Mouse (Mus musculus): ENCODE data around the gene Hadh. TPM values are rescaled to one million over a fixed set of nuclear protein-coding genes. Genes with fewer than 3 reads are reported as not detected.

Gene Hadh
- polyA plus RNA-seq, 1 experiment from 2014 or later, result 369 TPM

DNA sequence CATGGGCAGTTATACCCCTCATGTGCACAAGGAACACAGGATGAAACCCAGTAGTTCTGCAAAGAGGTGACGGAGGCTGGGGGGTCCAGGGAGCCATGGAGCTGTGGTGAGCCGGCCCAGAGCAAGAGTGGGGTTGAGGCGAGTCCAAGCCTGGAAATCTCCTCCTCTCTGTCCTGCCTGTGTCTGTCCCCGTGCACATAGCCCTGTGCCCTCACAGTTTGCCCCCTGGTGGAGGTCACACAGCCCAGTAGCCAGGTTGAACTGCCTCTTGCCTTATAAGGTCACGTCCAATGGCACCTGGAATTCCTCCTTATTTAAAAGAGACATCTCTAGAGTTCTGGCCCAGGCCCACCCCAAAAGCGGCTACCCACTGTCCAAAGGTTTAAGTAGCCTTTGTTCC, 24.5 kb downstream of the Hadh start:
- 88% methylated on average over 6 of the region's 6 CpGs for WGBS
- Histone ChIP-seq H3K9ac (ENCODE audit: low read depth, low read length) (no peak overlapping the region), H3K27me3 (replicated peaks; ENCODE audit: control insufficient read depth, insufficient read depth, low read length) (no peaks in the 10 kb centered on the region), H3K36me3 (ENCODE audit: control insufficient read depth, insufficient read depth, low read length) (0 out of 2 replicates have a peak, but pooled peaks cover 6% of the 10 kb centered on the region), H3K9me3 (ENCODE audit: control insufficient read depth, low read length) (no peaks in the 10 kb centered on the region), H3K4me3 (ENCODE audit: low read length) (no peak overlapping the region), H3K4me1 (ENCODE audit: control insufficient read depth, insufficient read depth, low read length) (peaks cover 12% of the 10 kb centered on the region), H3K27ac (ENCODE audit: low read length) (no peak overlapping the region), H3K4me2 (ENCODE audit: low read depth, low read length) (no peak overlapping the region)
- ATAC-seq, result no peak

DNA sequence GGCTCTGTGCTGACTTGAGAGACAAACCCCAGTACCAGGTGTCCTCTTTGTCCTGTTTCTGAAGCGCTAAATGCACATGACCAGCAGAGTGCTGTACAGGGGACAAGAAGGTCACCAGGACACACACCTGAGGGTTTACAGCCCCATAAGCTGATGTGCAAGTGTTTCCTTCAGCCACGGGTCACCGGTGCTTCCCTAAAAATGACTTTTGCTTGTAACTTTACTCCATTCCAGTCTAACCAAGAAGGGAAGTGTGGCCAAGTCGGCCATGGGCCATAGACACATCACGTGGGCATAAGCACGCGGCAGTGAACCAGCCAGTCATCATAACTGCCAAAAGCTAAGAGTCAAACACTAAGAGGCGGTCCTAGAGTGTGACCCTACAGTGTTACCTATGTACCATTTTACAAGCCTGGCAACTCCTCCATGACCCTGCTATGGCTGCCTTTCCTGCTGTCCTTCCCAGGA, 25.3 kb downstream of the Hadh start:
- 90% methylated on average over 8 of the region's 8 CpGs for WGBS
- no peak for ATAC-seq
- 0 out of 2 replicates have a peak, but pooled peaks cover 9% of the 10 kb centered on the region for H3K36me3 ChIP-seq (ENCODE audit: control insufficient read depth, insufficient read depth, low read length)

DNA sequence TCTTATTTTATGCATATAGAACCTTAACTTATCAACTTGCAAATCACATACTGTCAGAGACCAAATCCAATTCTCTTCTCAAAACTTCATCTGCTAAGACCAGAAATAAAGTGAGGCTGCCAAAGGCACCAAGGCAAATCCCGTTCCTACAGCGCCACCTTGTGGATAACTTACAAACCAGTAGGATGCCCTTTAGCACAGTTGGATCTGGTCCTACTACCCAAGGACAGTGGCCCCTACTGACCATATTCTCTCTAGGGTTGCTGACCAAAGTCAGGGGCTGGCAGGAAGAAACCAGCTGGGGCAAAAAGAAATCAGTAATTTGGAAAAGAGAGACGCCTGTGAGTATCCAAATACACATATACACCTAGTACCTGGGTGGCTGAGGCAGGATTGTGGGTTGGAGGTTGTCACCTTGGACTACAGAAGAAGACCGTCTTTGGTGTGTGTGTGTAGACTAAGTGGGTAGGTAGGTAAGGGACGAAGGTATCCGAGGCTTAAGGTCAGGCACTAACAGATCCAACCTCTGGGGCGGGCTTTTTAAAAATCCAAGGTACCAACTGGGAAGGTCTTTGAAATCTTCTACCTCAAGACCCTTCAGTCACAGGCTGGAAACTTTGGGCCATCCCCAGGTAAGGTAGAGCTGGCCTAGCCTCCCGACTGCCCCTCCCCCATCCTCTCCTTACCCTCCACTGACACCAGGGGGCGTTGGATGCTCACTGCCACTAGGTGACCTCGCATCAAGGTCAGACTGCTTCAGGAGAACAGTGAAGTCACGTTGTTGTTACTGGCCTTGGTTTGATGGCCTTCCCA, 25.9 kb downstream of the Hadh start:
- Histone ChIP-seq H3K4me2 (ENCODE audit: low read depth, low read length) (no peak overlapping the region), H3K4me3 (ENCODE audit: low read length) (no peak overlapping the region), H3K27ac (ENCODE audit: low read length) (no peak overlapping the region), H3K9me3 (ENCODE audit: control insufficient read depth, low read length) (no peaks in the 10 kb centered on the region), H3K36me3 (ENCODE audit: control insufficient read depth, insufficient read depth, low read length) (0 out of 2 replicates have a peak, but pooled peaks cover 9% of the 10 kb centered on the region), H3K9ac (ENCODE audit: low read depth, low read length) (no peak overlapping the region), H3K4me1 (ENCODE audit: control insufficient read depth, insufficient read depth, low read length) (peaks cover 9% of the 10 kb centered on the region), H3K27me3 (replicated peaks; ENCODE audit: control insufficient read depth, insufficient read depth, low read length) (no peaks in the 10 kb centered on the region)
- peak; percentile 36 for ATAC-seq
- 54% methylated on average over 11 of the region's 11 CpGs for WGBS

More for the DNA sequence above, 25.3 kb downstream of the Hadh start:
- Histone ChIP-seq H3K4me1 (ENCODE audit: control insufficient read depth, insufficient read depth, low read length) (peaks cover 10% of the 10 kb centered on the region), H3K9me3 (ENCODE audit: control insufficient read depth, low read length) (no peaks in the 10 kb centered on the region), H3K4me3 (ENCODE audit: low read length) (no peak overlapping the region), H3K27me3 (replicated peaks; ENCODE audit: control insufficient read depth, insufficient read depth, low read length) (no peaks in the 10 kb centered on the region), H3K4me2 (ENCODE audit: low read depth, low read length) (no peak overlapping the region), H3K27ac (ENCODE audit: low read length) (no peak overlapping the region), H3K9ac (ENCODE audit: low read depth, low read length) (no peak overlapping the region)

DNA sequence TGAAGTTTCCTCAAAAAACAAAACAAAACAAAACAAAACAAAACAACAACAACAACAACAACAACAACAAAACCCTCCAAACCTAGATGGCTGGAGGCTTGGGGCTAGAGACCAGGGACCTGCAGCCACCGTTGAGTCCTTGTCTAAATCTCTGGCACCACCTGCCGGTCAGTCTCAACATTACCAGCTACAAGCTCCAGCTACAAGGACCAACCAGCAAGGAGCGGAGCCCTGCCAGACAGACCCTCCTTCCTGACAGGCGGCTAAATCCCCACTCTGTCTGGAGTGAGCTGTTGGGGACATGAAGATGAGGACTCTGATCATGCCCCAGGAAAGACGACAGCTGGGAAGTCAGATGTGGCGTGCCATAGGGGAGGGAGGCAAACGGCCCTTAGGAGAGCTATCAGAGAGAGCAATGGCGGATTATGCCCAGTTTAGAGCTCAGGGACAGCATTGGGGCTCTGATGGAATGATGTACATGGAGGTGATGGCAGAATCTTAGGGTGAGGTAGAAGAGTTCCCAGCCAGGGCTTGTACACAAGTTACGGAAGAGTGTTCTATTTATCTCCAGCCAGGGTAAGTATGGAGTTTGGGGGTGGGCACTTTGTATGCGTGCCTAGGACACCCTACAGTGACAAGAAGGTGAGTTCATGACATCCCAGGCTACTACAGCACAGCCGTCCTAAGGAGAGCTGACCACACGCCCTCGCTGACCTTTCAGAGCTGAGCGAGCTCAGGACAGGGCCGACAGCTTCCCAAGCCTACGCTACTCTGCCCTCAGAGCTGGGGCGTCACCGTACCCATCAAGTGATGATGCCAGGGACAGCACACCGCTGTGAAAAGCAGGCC, 33.9 kb downstream of the Hadh start:
- Histone ChIP-seq H3K4me3 (ENCODE audit: low read length) (no peak overlapping the region), H3K36me3 (ENCODE audit: control insufficient read depth, insufficient read depth, low read length) (peaks cover 14% of the 10 kb centered on the region; the same call in 1 of the 2 replicates), H3K9me3 (ENCODE audit: control insufficient read depth, low read length) (no peaks in the 10 kb centered on the region), H3K9ac (ENCODE audit: low read depth, low read length) (no peak overlapping the region), H3K4me2 (ENCODE audit: low read depth, low read length) (no peak overlapping the region), H3K27me3 (replicated peaks; ENCODE audit: control insufficient read depth, insufficient read depth, low read length) (no peaks in the 10 kb centered on the region), H3K27ac (ENCODE audit: low read length) (no peak overlapping the region), H3K4me1 (ENCODE audit: control insufficient read depth, insufficient read depth, low read length) (no peaks in the 10 kb centered on the region)
- ATAC-seq, result peak; percentile 78
- WGBS, result 62% methylated on average over 19 of the region's 19 CpGs

- H3K4me1 ChIP-seq (ENCODE audit: control insufficient read depth, insufficient read depth, low read length), result no peaks in the 10 kb centered on the region
- H3K36me3 ChIP-seq (ENCODE audit: control insufficient read depth, insufficient read depth, low read length), result peaks cover 13% of the 10 kb centered on the region; the same call in 1 of the 2 replicates
- H3K27me3 ChIP-seq (replicated peaks; ENCODE audit: control insufficient read depth, insufficient read depth, low read length), result no peaks in the 10 kb centered on the region
- no peak overlapping the region for H3K4me3 ChIP-seq (ENCODE audit: low read length)
- H3K9ac ChIP-seq (ENCODE audit: low read depth, low read length), result no peak overlapping the region
- ATAC-seq, result no peak
- H3K9me3 ChIP-seq (ENCODE audit: control insufficient read depth, low read length), result no peaks in the 10 kb centered on the region
- no peak overlapping the region for H3K27ac ChIP-seq (ENCODE audit: low read length)
- no peak overlapping the region for H3K4me2 ChIP-seq (ENCODE audit: low read depth, low read length)
- 87% methylated on average over 6 of the region's 6 CpGs for WGBS
Measured at GRCm38 (mm10) chr3:131237061-131237460, 34.8 kb downstream of the Hadh start.

DNA sequence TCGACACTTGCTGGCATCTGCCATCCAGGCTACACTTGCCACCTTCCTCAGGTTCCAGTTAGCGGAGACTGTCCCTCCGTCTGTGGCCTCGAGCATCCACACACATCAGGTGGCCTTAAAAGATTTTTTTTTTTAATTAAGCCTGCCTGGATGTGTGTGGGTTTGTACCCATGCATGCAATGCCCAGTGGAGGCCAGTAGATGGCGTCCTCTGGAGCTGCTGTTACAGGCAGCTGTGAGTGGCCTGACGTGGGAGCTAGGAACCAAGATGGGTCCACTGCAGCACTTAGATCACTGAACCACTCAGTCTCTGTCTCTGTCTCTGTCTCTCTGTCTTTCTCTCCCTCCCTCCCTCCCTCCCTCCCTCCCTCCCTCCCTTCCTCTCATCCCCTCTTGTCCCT, 43.8 kb downstream of the Hadh start:
- no peak overlapping the region for H3K27ac ChIP-seq (ENCODE audit: low read length)
- no peaks in the 10 kb centered on the region for H3K36me3 ChIP-seq (ENCODE audit: control insufficient read depth, insufficient read depth, low read length)
- WGBS, result 76% methylated on average over 6 of the region's 6 CpGs
- no peaks in the 10 kb centered on the region for H3K4me1 ChIP-seq (ENCODE audit: control insufficient read depth, insufficient read depth, low read length)
- ATAC-seq, result peak; percentile 10; the same call in 1 of the 2 replicates
- no peak overlapping the region for H3K4me2 ChIP-seq (ENCODE audit: low read depth, low read length)
- no peak overlapping the region for H3K4me3 ChIP-seq (ENCODE audit: low read length)
- H3K9ac ChIP-seq (ENCODE audit: low read depth, low read length), result no peak overlapping the region
- no peaks in the 10 kb centered on the region for H3K27me3 ChIP-seq (replicated peaks; ENCODE audit: control insufficient read depth, insufficient read depth, low read length)
- H3K9me3 ChIP-seq (ENCODE audit: control insufficient read depth, low read length), result no peaks in the 10 kb centered on the region

- Histone ChIP-seq H3K4me1 (ENCODE audit: control insufficient read depth, insufficient read depth, low read length) (no peaks in the 10 kb centered on the region), H3K4me3 (ENCODE audit: low read length) (no peak overlapping the region), H3K27ac (ENCODE audit: low read length) (no peak overlapping the region), H3K36me3 (ENCODE audit: control insufficient read depth, insufficient read depth, low read length) (no peaks in the 10 kb centered on the region), H3K27me3 (replicated peaks; ENCODE audit: control insufficient read depth, insufficient read depth, low read length) (no peaks in the 10 kb centered on the region), H3K9ac (ENCODE audit: low read depth, low read length) (no peak overlapping the region), H3K9me3 (ENCODE audit: control insufficient read depth, low read length) (no peaks in the 10 kb centered on the region), H3K4me2 (ENCODE audit: low read depth, low read length) (no peak overlapping the region)
- ATAC-seq, result no peak
- 86% methylated on average over 14 of the region's 14 CpGs for WGBS
Measured at GRCm38 (mm10) chr3:131218636-131219390, 53.1 kb downstream of the Hadh start.

DNA sequence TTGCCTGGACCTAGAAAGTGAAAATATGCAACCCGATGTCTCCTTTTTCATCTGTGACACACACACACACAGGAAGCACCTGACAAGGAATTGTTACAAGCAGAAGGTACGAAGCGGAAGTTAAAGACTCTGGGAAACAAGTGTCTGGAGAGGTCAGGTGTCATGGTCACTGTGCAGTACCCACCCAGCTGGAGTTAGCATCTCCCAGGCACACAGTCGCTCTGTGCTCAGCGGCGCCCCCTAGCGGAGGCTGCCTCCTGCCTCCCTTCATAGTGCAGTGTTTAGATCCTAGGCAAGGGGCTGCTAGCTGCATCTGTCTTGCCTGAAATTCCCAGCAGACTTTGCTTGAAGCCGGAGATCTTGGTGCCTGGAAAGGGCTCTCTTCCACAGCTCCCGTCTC, 57.1 kb downstream of the Hadh start:
- H3K4me2 ChIP-seq (ENCODE audit: low read depth, low read length), result no peak overlapping the region
- H3K9me3 ChIP-seq (ENCODE audit: control insufficient read depth, low read length), result no peaks in the 10 kb centered on the region
- no peaks in the 10 kb centered on the region for H3K4me1 ChIP-seq (ENCODE audit: control insufficient read depth, insufficient read depth, low read length)
- no peak for ATAC-seq
- H3K27me3 ChIP-seq (replicated peaks; ENCODE audit: control insufficient read depth, insufficient read depth, low read length), result no peaks in the 10 kb centered on the region
- no peak overlapping the region for H3K4me3 ChIP-seq (ENCODE audit: low read length)
- H3K36me3 ChIP-seq (ENCODE audit: control insufficient read depth, insufficient read depth, low read length), result no peaks in the 10 kb centered on the region
- 55% methylated on average over 9 of the region's 9 CpGs for WGBS
- H3K27ac ChIP-seq (ENCODE audit: low read length), result no peak overlapping the region
- H3K9ac ChIP-seq (ENCODE audit: low read depth, low read length), result no peak overlapping the region
